Comparison of ENCODE assay signal across 8 mouse cellular contexts in genomic region chr4:134703835-134704546, GRCm38 (mm10). TPM values are rescaled to one million over a fixed set of nuclear protein-coding genes. Genes with fewer than 3 reads are reported as not detected.
DNase-seq lines count a peak whose midpoint lies in the region; ATAC-seq and TF ChIP-seq lines count a peak whose summit lies in the region.

TSS of gene Man1c1 (minus strand) at chr4:134704290.

- peak within 1 kb of the TSS; percentile 90 for H3K9ac ChIP-seq in heart, embryonic 12.5 days
- H3K9ac ChIP-seq in kidney, postnatal 0 days (ENCODE audit: low read depth, low read length), result peak within 1 kb of the TSS; percentile 66
- H3K9ac ChIP-seq in liver, embryonic 11.5 days (ENCODE audit: low read depth, low read length), result peak within 1 kb of the TSS; percentile 62
- H3K9ac ChIP-seq in stomach, embryonic 14.5 days (replicated peaks; ENCODE audit: low read depth, low read length), result peak within 1 kb of the TSS; percentile 45

- H3K27ac ChIP-seq in heart, embryonic 12.5 days (ENCODE audit: poor library complexity, severe bottlenecking), result peak within 1 kb of the TSS; percentile 47; the same call in 1 of the 2 replicates
- H3K27ac ChIP-seq in kidney, postnatal 0 days, result peak within 1 kb of the TSS; percentile 42; the same call in 1 of the 2 replicates
- 0 out of 2 replicates have a peak within 1 kb of the TSS, but pooled peaks have one; percentile 13 for H3K27ac ChIP-seq in liver, embryonic 11.5 days (ENCODE audit: low read depth, low read length)
- no peak within 1 kb of the TSS for H3K27ac ChIP-seq in stomach, embryonic 14.5 days (ENCODE audit: low read length)

- no peaks in the 10 kb centered on the region; the same call in 1 of the 2 replicates for H3K27me3 ChIP-seq in heart, embryonic 12.5 days (replicated peaks)
- no peaks in the 10 kb centered on the region for H3K27me3 ChIP-seq in kidney, postnatal 0 days (ENCODE audit: insufficient read depth, low read length)
- H3K27me3 ChIP-seq in liver, embryonic 11.5 days (replicated peaks; ENCODE audit: control insufficient read depth, insufficient read depth, low read length), result peaks cover 27% of the 10 kb centered on the region
- H3K27me3 ChIP-seq in stomach, embryonic 14.5 days (ENCODE audit: control insufficient read depth, insufficient read depth, low read length), result peaks cover 10% of the 10 kb centered on the region; the same call in 1 of the 2 replicates

- H3K4me1 ChIP-seq in heart, embryonic 12.5 days (replicated peaks), result peaks cover 30% of the 10 kb centered on the region
- peaks cover 10% of the 10 kb centered on the region; the same call in 1 of the 2 replicates for H3K4me1 ChIP-seq in kidney, postnatal 0 days (replicated peaks; ENCODE audit: insufficient read depth, low read length)
- H3K4me1 ChIP-seq in liver, embryonic 11.5 days (replicated peaks; ENCODE audit: control insufficient read depth, insufficient read depth, low read length), result peaks cover 17% of the 10 kb centered on the region
- 0 out of 2 replicates have a peak, but pooled peaks cover 3% of the 10 kb centered on the region for H3K4me1 ChIP-seq in stomach, embryonic 14.5 days (ENCODE audit: control insufficient read depth, insufficient read depth, low read length)

- H3K36me3 ChIP-seq in heart, embryonic 12.5 days, result no peaks in the 10 kb centered on the region; the same call in 1 of the 2 replicates
- H3K36me3 ChIP-seq in kidney, postnatal 0 days (ENCODE audit: insufficient read depth, low read length), result no peaks in the 10 kb centered on the region
- no peaks in the 10 kb centered on the region for H3K36me3 ChIP-seq in liver, embryonic 11.5 days (ENCODE audit: control insufficient read depth, insufficient read depth, low read length)
- H3K36me3 ChIP-seq in stomach, embryonic 14.5 days (ENCODE audit: control insufficient read depth, insufficient read depth, low read length), result no peaks in the 10 kb centered on the region

- peak within 1 kb of the TSS; percentile 77 for H3K4me3 ChIP-seq in heart, embryonic 12.5 days
- H3K4me3 ChIP-seq in kidney, postnatal 0 days (replicated peaks; ENCODE audit: low read depth, low read length), result peak within 1 kb of the TSS; percentile 59
- H3K4me3 ChIP-seq in liver, embryonic 11.5 days (ENCODE audit: low read depth, low read length), result peak within 1 kb of the TSS; percentile 60
- H3K4me3 ChIP-seq in stomach, embryonic 14.5 days (ENCODE audit: low read depth, low read length), result peak within 1 kb of the TSS; percentile 57

- H3K9me3 ChIP-seq in heart, embryonic 12.5 days (replicated peaks), result no peaks in the 10 kb centered on the region
- H3K9me3 ChIP-seq in kidney, postnatal 0 days (replicated peaks; ENCODE audit: low read length), result no peaks in the 10 kb centered on the region
- no peaks in the 10 kb centered on the region for H3K9me3 ChIP-seq in liver, embryonic 11.5 days (ENCODE audit: control insufficient read depth, low read length)
- no peaks in the 10 kb centered on the region for H3K9me3 ChIP-seq in stomach, embryonic 14.5 days (ENCODE audit: control insufficient read depth, low read depth, low read length)

- TF ChIP-seq CTCF in kidney, postnatal 0 days (IDR thresholded peaks at IDR 0.05; ENCODE audit: low read depth), result no peak

- peak; percentile 95 for DNase-seq in CD4-positive helper T cell, adult 2 months (ENCODE audit: low read depth, low spot score)
- DNase-seq in brain, embryonic 18.5 days (ENCODE audit: low read depth, low spot score), result peak; percentile 89
- peak; percentile 99 for DNase-seq in kidney, postnatal 0 days (ENCODE audit: low spot score)
- peak; percentile 100 for DNase-seq in liver, embryonic 11.5 days (ENCODE audit: low spot score)
- peak; percentile 97 for DNase-seq in naive thymus-derived CD4-positive, alpha-beta T cell, adult 2 months (ENCODE audit: low read depth)

- ATAC-seq in erythroid progenitor cell, adult 5-6 weeks (replicated peaks; ENCODE audit: low FRiP score, poor library complexity, severe bottlenecking), result peak; percentile 92
- ATAC-seq in heart, embryonic 12.5 days (ENCODE audit: insufficient number of reproducible peaks, low FRiP score), result peak; percentile 96
- peak; percentile 93 for ATAC-seq in kidney, postnatal 0 days (replicated peaks; ENCODE audit: low FRiP score, low read depth)
- peak; percentile 93 for ATAC-seq in liver, embryonic 11.5 days (replicated peaks; ENCODE audit: low FRiP score)
- peak; percentile 94 for ATAC-seq in stomach, embryonic 14.5 days (ENCODE audit: insufficient number of reproducible peaks, insufficient read depth, low FRiP score, low read depth)

- WGBS in heart, embryonic 12.5 days, result under 1% methylated on average over 80 of the region's 81 CpGs
- 1% methylated on average over 78 of the region's 81 CpGs for WGBS in kidney, postnatal 0 days
- WGBS in liver, embryonic 11.5 days, result 1% methylated on average over 77 of the region's 81 CpGs
- under 1% methylated on average over 81 of the region's 81 CpGs for WGBS in stomach, embryonic 14.5 days

- H3K4me2 ChIP-seq in heart, embryonic 12.5 days, result peak within 1 kb of the TSS; percentile 100
- peak within 1 kb of the TSS; percentile 99 for H3K4me2 ChIP-seq in kidney, postnatal 0 days (ENCODE audit: low read length)
- peak within 1 kb of the TSS; percentile 88 for H3K4me2 ChIP-seq in liver, embryonic 11.5 days
- peak within 1 kb of the TSS; percentile 99 for H3K4me2 ChIP-seq in stomach, embryonic 14.5 days (replicated peaks; ENCODE audit: low read depth, low read length)

RNA-seq across cellular contexts. Expression of gene Man1c1, which starts in this region (rescaled TPM):
- 2.9 TPM in 2 replicates for total RNA-seq in erythroid progenitor cell, adult 5-6 weeks (2015; ENCODE audit: low replicate concordance)
- total RNA-seq in erythroid progenitor cell, adult 5-6 weeks (2017; ENCODE audit: low replicate concordance), result 1.0 and 1.8 TPM in 2 replicates
- 11.6 and 12.2 TPM in 2 replicates for polyA plus RNA-seq in heart, embryonic 12.5 days (2016; fragmentation: Nextera tagmentation; extraction: Ambion mirVana)
- polyA plus RNA-seq in kidney, postnatal 0 days (2015; fragmentation: Nextera tagmentation; extraction: Ambion mirVana), result 3.2 and 3.4 TPM in 2 replicates
- polyA plus RNA-seq in liver, embryonic 11.5 days (2014; fragmentation: Nextera tagmentation; extraction: Ambion mirVana), result 3.9 and 4.1 TPM in 2 replicates
- 1.7 and 2.5 TPM in 2 replicates for polyA plus RNA-seq in stomach, embryonic 14.5 days (2014; fragmentation: Nextera tagmentation; extraction: Ambion mirVana)
